Mouse (Mus musculus) heart, embryonic 15.5 days (tissue): Measurements from ENCODE around the gene Wdr5. TPM values are rescaled to one million over a fixed set of nuclear protein-coding genes. Genes with fewer than 3 reads are reported as not detected.

Experiments used
- ATAC-seq: fragments of 200-750 bp; cut with Nextera tagmentation; replicated peaks from 2 replicates; pipeline ENCODE4 v1.8.0; 2017; ENCODE audit warnings: low read depth, moderate TSS enrichment; ENCODE audit not compliant: insufficient number of reproducible peaks, insufficient read depth, low FRiP score
- H3K27ac ChIP-seq: fragments of 300-500 bp; sonication (generic); 2 replicates; pipeline ENCODE4 v1.5.1; 2015; ENCODE audit warnings: mild to moderate bottlenecking, inconsistent platforms
- H3K27me3 ChIP-seq: fragments of 300-500 bp; sonication (generic); 2 replicates; pipeline ENCODE4 v1.6.1; 2015; ENCODE audit warnings: inconsistent platforms
- H3K36me3 ChIP-seq: fragments of 300-500 bp; sonication (generic); 2 replicates; pipeline ENCODE4 v1.6.1; 2015; ENCODE audit warnings: mild to moderate bottlenecking, inconsistent platforms
- H3K4me1 ChIP-seq: fragments of 300-500 bp; sonication (generic); replicated peaks from 2 replicates; pipeline ENCODE4 v1.6.1; 2015; ENCODE audit warnings: inconsistent platforms
- H3K4me2 ChIP-seq: fragments of 300-500 bp; sonication (generic); 2 replicates; pipeline ENCODE4 v1.6.1; 2015; ENCODE audit warnings: inconsistent platforms, mild to moderate bottlenecking, moderate library complexity
- H3K4me3 ChIP-seq: fragments of 300-500 bp; sonication (generic); 2 replicates; pipeline ENCODE4 v1.5.1; 2015; ENCODE audit warnings: mild to moderate bottlenecking, inconsistent platforms
- H3K9ac ChIP-seq: fragments of 300-500 bp; sonication (generic); 2 replicates; pipeline ENCODE4 v1.6.1; 2015; ENCODE audit warnings: mild to moderate bottlenecking, inconsistent platforms
- H3K9me3 ChIP-seq: fragments of 300-500 bp; sonication (generic); replicated peaks from 2 replicates; pipeline ENCODE4 v1.6.1; 2016; ENCODE audit warnings: inconsistent platforms
- WGBS: fragments of 180-500 bp; shearing (Covaris S2); methylation state at CpG from one replicate; pipeline ENCODE4 v1.1.7; 2015; ENCODE audit warnings: mixed read lengths; 5-methylcytosine and 5-hydroxymethylcytosine counted together
- polyA plus RNA-seq: library from polyadenylated mRNA; unstranded; fragments of >200 nt; fragmentation: Nextera tagmentation; extraction: Ambion mirVana; gene quantifications from 2 replicates; pipeline ENCODE4 v1.2.1, GENCODE M21; 2015

Wdr5 gene
- polyA plus RNA-seq, 1 experiment from 2014 or later, result 26.7 TPM

DNA sequence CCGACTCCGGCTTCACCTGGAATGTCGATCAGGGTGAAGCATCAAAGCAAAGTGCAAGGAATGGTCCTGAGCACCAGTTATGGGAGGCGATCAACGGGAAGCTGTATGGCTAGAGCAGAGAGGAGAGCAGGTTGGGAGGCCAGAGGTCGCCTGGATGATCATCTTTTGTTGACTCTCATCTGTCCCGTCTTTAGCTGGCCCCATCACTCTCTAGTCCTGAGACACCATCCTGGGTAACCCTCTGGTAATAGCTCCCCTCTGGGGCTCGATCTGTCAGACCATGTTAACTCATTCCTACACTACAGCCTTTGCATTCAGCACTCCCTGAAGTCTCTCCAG is 58.6 kb downstream of the Wdr5 start:
- WGBS, result 65% methylated on average over 8 of the region's 8 CpGs
- no peak for ATAC-seq

DNA sequence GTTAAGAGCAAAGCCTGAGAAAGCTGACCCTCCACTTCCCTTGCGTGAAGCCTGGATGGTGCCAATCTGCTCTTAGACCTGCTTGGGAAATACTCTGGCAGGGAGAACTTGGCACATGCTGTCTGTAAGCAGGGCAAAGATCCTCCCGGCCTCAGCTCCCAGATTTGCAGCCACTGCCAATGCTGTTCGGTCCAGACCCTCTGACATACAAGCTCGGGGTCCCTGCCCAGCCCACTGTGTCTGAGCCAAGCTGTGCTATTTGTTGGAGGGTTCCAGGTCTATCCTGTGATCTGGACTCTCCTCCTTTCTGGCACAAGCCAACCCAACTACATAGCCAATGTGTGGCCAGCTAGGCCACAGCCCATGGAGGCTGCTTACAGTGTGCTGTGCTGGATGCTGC is 61.5 kb downstream of the Wdr5 start:
- no peak overlapping the region for H3K27ac ChIP-seq
- H3K9ac ChIP-seq, result no peak overlapping the region
- no peaks in the 10 kb centered on the region for H3K9me3 ChIP-seq
- no peak overlapping the region for H3K4me2 ChIP-seq
- ATAC-seq, result no peak
- H3K27me3 ChIP-seq, result no peaks in the 10 kb centered on the region
- peaks cover 23% of the 10 kb centered on the region for H3K4me1 ChIP-seq
- no peak overlapping the region for H3K4me3 ChIP-seq
- WGBS, result 81% methylated on average over 4 of the region's 4 CpGs
- no peaks in the 10 kb centered on the region for H3K36me3 ChIP-seq

More for the DNA sequence above, 58.6 kb downstream of the Wdr5 start:
- Histone ChIP-seq H3K9me3 (no peaks in the 10 kb centered on the region), H3K4me1 (peaks cover 23% of the 10 kb centered on the region), H3K27me3 (no peaks in the 10 kb centered on the region), H3K4me3 (no peak overlapping the region), H3K27ac (no peak overlapping the region), H3K9ac (no peak overlapping the region), H3K4me2 (no peak overlapping the region), H3K36me3 (no peaks in the 10 kb centered on the region)

DNA sequence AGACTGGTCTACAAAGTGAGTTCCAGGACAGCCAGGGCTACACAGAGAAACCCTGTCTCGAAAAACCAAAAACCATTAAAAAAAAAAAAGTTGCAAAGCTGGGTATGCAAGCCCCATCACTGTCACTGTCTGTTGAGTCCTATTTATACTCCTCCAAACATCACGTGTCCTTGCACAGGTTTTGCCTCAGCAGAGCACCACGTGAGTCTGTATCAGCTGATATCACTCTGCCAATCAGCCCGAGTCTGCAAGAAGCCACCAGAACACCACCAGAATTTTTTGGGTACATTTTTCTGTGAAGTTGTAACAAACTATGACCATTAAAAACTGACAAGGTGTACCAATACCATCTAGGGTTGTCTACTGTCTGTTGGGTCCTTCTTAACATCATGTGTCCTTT is 63.6 kb downstream of the Wdr5 start:
- Histone ChIP-seq H3K27ac (no peak overlapping the region), H3K27me3 (no peaks in the 10 kb centered on the region), H3K4me3 (no peak overlapping the region), H3K4me2 (no peak overlapping the region), H3K4me1 (peaks cover 3% of the 10 kb centered on the region; the same call in 1 of the 2 replicates), H3K9me3 (no peaks in the 10 kb centered on the region), H3K9ac (no peak overlapping the region), H3K36me3 (no peaks in the 10 kb centered on the region)
- 75% methylated on average over 4 of the region's 4 CpGs for WGBS
- ATAC-seq, result no peak

DNA sequence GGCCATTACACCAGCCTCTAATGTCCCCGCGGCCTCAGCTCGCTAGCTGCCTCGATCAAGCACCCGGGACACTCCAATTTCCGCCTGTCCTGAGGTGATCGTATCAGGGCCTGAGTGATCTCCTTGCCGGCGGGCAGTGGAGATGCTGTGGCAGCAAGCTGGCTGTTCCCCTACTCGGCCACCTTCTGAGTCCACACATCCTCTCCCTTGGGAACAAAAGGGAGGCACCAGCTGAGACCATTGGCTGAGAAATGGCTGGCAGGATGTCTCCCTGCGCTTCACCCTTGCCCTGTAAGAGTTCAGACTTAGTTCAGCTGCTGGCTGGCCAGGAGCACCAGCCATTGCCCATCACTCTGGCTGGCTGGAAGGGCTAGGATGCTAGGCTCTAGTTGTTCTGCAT is 67.2 kb downstream of the Wdr5 start:
- Histone ChIP-seq H3K36me3 (no peaks in the 10 kb centered on the region), H3K9me3 (no peaks in the 10 kb centered on the region), H3K27ac (no peak overlapping the region), H3K4me1 (no peaks in the 10 kb centered on the region), H3K9ac (no peak overlapping the region), H3K4me2 (no peak overlapping the region), H3K27me3 (no peaks in the 10 kb centered on the region), H3K4me3 (no peak overlapping the region)
- WGBS, result 51% methylated on average over 11 of the region's 11 CpGs
- ATAC-seq, result no peak

DNA sequence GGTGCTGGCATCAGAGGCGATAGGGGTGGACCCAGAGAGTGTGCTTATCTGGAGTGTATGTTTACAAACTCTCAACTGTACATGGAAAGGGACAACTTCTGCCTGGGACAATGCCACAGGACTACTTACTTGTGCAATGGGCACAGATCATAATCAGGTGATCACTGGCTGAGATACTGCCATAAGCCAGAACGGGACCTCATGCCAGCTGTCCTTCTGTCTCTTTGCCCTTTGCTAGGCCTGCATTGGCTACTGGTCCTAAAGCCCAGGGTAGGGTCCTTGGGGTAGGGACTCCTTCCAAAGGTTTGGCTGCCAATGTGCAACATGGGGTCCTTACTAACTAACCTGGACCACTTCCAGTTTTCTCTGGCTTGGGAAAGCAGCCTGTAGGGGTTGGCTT is 68.1 kb downstream of the Wdr5 start:
- WGBS, result 95% methylated on average over 2 of the region's 2 CpGs

DNA sequence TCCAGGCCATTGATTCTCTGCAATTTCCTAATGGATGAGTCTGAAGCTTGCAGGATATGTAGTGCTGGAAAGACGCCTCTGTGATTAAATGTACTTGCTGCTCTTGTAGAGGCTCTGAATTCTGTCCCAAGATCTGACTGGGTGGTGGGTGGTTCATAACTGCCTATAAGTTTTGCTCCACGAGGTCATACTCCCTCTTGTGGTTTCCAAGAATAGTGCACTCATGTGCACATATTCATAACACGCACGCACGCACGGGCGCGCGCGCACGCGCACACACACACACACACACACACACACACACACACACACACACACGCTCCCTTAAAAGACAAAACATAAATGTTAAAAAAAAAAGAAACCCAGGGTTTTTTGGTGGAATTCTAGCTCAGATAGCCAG is 69.6 kb downstream of the Wdr5 start:
- Histone ChIP-seq H3K9me3 (no peaks in the 10 kb centered on the region), H3K9ac (no peak overlapping the region), H3K27ac (no peak overlapping the region), H3K27me3 (no peaks in the 10 kb centered on the region), H3K4me1 (no peaks in the 10 kb centered on the region), H3K4me3 (no peak overlapping the region), H3K36me3 (no peaks in the 10 kb centered on the region), H3K4me2 (no peak overlapping the region)
- 90% methylated on average over 13 of the region's 13 CpGs for WGBS
- ATAC-seq, result no peak

More for the DNA sequence above, 68.1 kb downstream of the Wdr5 start:
- no peaks in the 10 kb centered on the region for H3K27me3 ChIP-seq
- H3K36me3 ChIP-seq, result no peaks in the 10 kb centered on the region
- H3K27ac ChIP-seq, result no peak overlapping the region
- no peak overlapping the region for H3K4me2 ChIP-seq
- H3K4me3 ChIP-seq, result no peak overlapping the region
- H3K9me3 ChIP-seq, result no peaks in the 10 kb centered on the region
- no peak for ATAC-seq
- H3K4me1 ChIP-seq, result no peaks in the 10 kb centered on the region
- no peak overlapping the region for H3K9ac ChIP-seq

Other genes with a start within 250 kb of the Wdr5 start
- gene Vav2, start 88.1 kb upstream of the Wdr5 start, polyA plus RNA-seq, result 3.1 and 4.8 TPM in 2 replicates
- 3.0 and 4.8 TPM in 2 replicates for gene Brd3os, start 72.8 kb upstream of the Wdr5 start, polyA plus RNA-seq
- gene Brd3, start 7.5 kb upstream of the Wdr5 start, polyA plus RNA-seq, result 52.9 and 65.0 TPM in 2 replicates
- gene Rxra, start 161.3 kb downstream of the Wdr5 start, polyA plus RNA-seq, result 6.6 and 9.5 TPM in 2 replicates